ENCODE assay signal across 11 mouse cellular contexts in genomic region chr12:26176231-26176662, GRCm38 (mm10).
DNase-seq lines count a peak whose midpoint lies in the region; ATAC-seq lines count a peak whose summit lies in the region.
"Had no signal": no experiment of that assay in that cellular context is flagged by ENCODE, and none has a peak within 500 bp of the region (broad histone marks: within the 10 kb centered on the region; RNA-seq: fewer than 3 reads in every experiment).

No protein-coding gene starts in this region.

- no peak for ATAC-seq in limb, embryonic 13.5 days (ENCODE audit: low FRiP score, low read depth)
- ATAC-seq in forebrain, embryonic 13.5 days = no peak
- ATAC-seq: forebrain, embryonic 14.5 days had no signal

- peak overlapping the region; percentile 17 for H3K4me2 ChIP-seq in limb, embryonic 13.5 days (replicated peaks)
- no peak overlapping the region for H3K4me2 ChIP-seq in forebrain, embryonic 13.5 days

- DNase-seq in heart, adult 11 months = peak; percentile 34
- no peak for DNase-seq in heart, postnatal 36 days
- DNase-seq in limb, embryonic 10.5 days (ENCODE audit: low spot score) = no peak
- peak; percentile 78 for DNase-seq in cerebellum, adult 9-10 months
- peak; percentile 5 for DNase-seq in left cerebral cortex, postnatal 4 days
- DNase-seq in thymus, postnatal 14 days = no peak
- DNase-seq: adrenal gland, postnatal 14 days had no signal

- no peaks in the 10 kb centered on the region for H3K36me3 ChIP-seq in limb, embryonic 13.5 days
- H3K36me3 ChIP-seq in limb, embryonic 10.5 days = no peaks in the 10 kb centered on the region
- H3K36me3 ChIP-seq in forebrain, embryonic 13.5 days (ENCODE audit: poor library complexity, severe bottlenecking) = no peaks in the 10 kb centered on the region

- H3K9me3 ChIP-seq in limb, embryonic 13.5 days = no peaks in the 10 kb centered on the region
- H3K9me3 ChIP-seq in limb, embryonic 10.5 days (replicated peaks) = no peaks in the 10 kb centered on the region
- H3K9me3 ChIP-seq in forebrain, embryonic 13.5 days (replicated peaks) = no peaks in the 10 kb centered on the region

- H3K4me1 ChIP-seq in limb, embryonic 13.5 days = peaks cover 4% of the 10 kb centered on the region; the same call in 1 of the 2 replicates
- H3K4me1 ChIP-seq in limb, embryonic 10.5 days = no peaks in the 10 kb centered on the region
- H3K4me1 ChIP-seq in forebrain, embryonic 13.5 days = 0 out of 2 replicates have a peak, but pooled peaks cover 3% of the 10 kb centered on the region

- H3K27me3 ChIP-seq in limb, embryonic 13.5 days = no peaks in the 10 kb centered on the region
- H3K27me3 ChIP-seq in limb, embryonic 10.5 days (ENCODE audit: low read depth, poor library complexity, severe bottlenecking) = no peaks in the 10 kb centered on the region
- H3K27me3 ChIP-seq in forebrain, embryonic 13.5 days = no peaks in the 10 kb centered on the region

- 27% methylated on average over 10 of the region's 10 CpGs for WGBS in limb, embryonic 13.5 days
- 56% methylated on average over 10 of the region's 10 CpGs for WGBS in limb, embryonic 10.5 days
- 68% methylated on average over 10 of the region's 10 CpGs for WGBS in forebrain, embryonic 13.5 days

- H3K27ac ChIP-seq in limb, embryonic 13.5 days = no peak overlapping the region
- no peak overlapping the region for H3K27ac ChIP-seq in limb, embryonic 10.5 days
- no peak overlapping the region for H3K27ac ChIP-seq in forebrain, embryonic 13.5 days
- H3K27ac ChIP-seq: liver, embryonic 14.5 days had no signal

- no peak overlapping the region for H3K4me3 ChIP-seq in limb, embryonic 13.5 days
- H3K4me3 ChIP-seq in limb, embryonic 10.5 days = no peak overlapping the region
- no peak overlapping the region for H3K4me3 ChIP-seq in forebrain, embryonic 13.5 days

- no peak overlapping the region for H3K9ac ChIP-seq in limb, embryonic 13.5 days
- no peak overlapping the region for H3K9ac ChIP-seq in forebrain, embryonic 13.5 days
- H3K9ac ChIP-seq: liver, embryonic 14.5 days had no signal

- intact Hi-C loops in heart, postnatal 36 days (cut with DNase I) = no loop called here
- intact Hi-C loops in left cerebral cortex, postnatal 4 days (cut with DNase I) = no loop called here

Comparison
In these comparisons a context has a peak if more than half of its experiments do, and no peak if none do; other contexts are left out.
1. DNase-seq: peak in heart, adult 11 months (single experiment), cerebellum, adult 9-10 months (single experiment) and left cerebral cortex, postnatal 4 days (single experiment); none in heart, postnatal 36 days (0 of 2), limb, embryonic 10.5 days (single experiment) and thymus, postnatal 14 days (single experiment).